Mouse (Mus musculus) large intestine, adult 2 months (tissue): ENCODE results near the gene Klhl30. TPM values are rescaled to one million over a fixed set of nuclear protein-coding genes. Genes with fewer than 3 reads are reported as not detected.

Experiments
- DNase-seq: peaks from one replicate; pipeline ENCODE4 v3.0.0-alpha.2; 2012; ENCODE audit warnings: low read depth, low spot score
- WGBS: fragments of 180-500 bp; shearing (Covaris S2); methylation state at CpG from one replicate; pipeline ENCODE4 v1.1.7; 2018; 5-methylcytosine and 5-hydroxymethylcytosine counted together
- polyA plus RNA-seq: library from polyadenylated mRNA; depleted of rRNA; stranded (reverse); fragments of >200 nt; gene quantifications from 2 replicates; pipeline ENCODE4 v1.2.3, GENCODE M21; 2012

Gene Klhl30
- polyA plus RNA-seq, 1 experiment, result 2.3 TPM

- no peak for DNase-seq
- 60% methylated on average over 5 of the region's 5 CpGs for WGBS
Observed at GRCm38 (mm10) chr1:91362113-91362512, 11.3 kb downstream of the Klhl30 start.

GRCm38 (mm10) chr1:91364822-91365644 is 14.2 kb downstream of the Klhl30 start:
- no peak for DNase-seq
- 94% methylated on average over 16 of the region's 16 CpGs for WGBS

- no peak for DNase-seq
Observed at GRCm38 (mm10) chr1:91365816-91366214, 15.0 kb downstream of the Klhl30 start.

GRCm38 (mm10) chr1:91366215-91367108 is 15.6 kb downstream of the Klhl30 start, which contains the start of gene Erfe:
TSS of gene Erfe (plus strand) at chr1:91366430.
- DNase-seq, result no peak
- 1% methylated on average over 68 of the region's 68 CpGs for WGBS

More at GRCm38 (mm10) chr1:91365816-91366214, 15.0 kb downstream of the Klhl30 start:
- 41% methylated on average over 8 of the region's 8 CpGs for WGBS

GRCm38 (mm10) chr1:91367295-91367694 is 16.5 kb downstream of the Klhl30 start:
- WGBS, result 84% methylated on average over 3 of the region's 3 CpGs
- DNase-seq, result no peak

GRCm38 (mm10) chr1:91369408-91369807 is 18.6 kb downstream of the Klhl30 start:
- 22% methylated on average over 4 of the region's 4 CpGs for WGBS
- peak; percentile 75 for DNase-seq

- no peak for DNase-seq
- WGBS, result 42% methylated on average over 23 of the region's 23 CpGs
Observed at GRCm38 (mm10) chr1:91370055-91370454, 19.2 kb downstream of the Klhl30 start.

GRCm38 (mm10) chr1:91373414-91373835 is 22.6 kb downstream of the Klhl30 start:
- no peak for DNase-seq
- WGBS, result 77% methylated on average over 6 of the region's 6 CpGs

- 30% methylated on average over 7 of the region's 7 CpGs for WGBS
- no peak for DNase-seq
Observed at GRCm38 (mm10) chr1:91380453-91381090, 29.8 kb downstream of the Klhl30 start.

GRCm38 (mm10) chr1:91381091-91381471 is 30.3 kb downstream of the Klhl30 start:
- DNase-seq, result no peak
- WGBS, result 86% methylated on average over 4 of the region's 4 CpGs

- no peak for DNase-seq
- WGBS, result 45% methylated on average over 5 of the region's 5 CpGs
Observed at GRCm38 (mm10) chr1:91390369-91390768, 39.6 kb downstream of the Klhl30 start.

GRCm38 (mm10) chr1:91397927-91398259 is 47.1 kb downstream of the Klhl30 start:
- no peak for DNase-seq
- under 1% methylated on average over 12 of the region's 12 CpGs for WGBS

- under 1% methylated on average over 88 of the region's 91 CpGs for WGBS
Observed at GRCm38 (mm10) chr1:91398260-91399062, 47.6 kb downstream of the Klhl30 start, which contains the start of gene Ilkap. TSS of gene Ilkap (minus strand) at chr1:91398815.

GRCm38 (mm10) chr1:91404976-91405375 is 54.2 kb downstream of the Klhl30 start:
- no peak for DNase-seq

More at GRCm38 (mm10) chr1:91398260-91399062, 47.6 kb downstream of the Klhl30 start, which contains the start of gene Ilkap:
- no peak for DNase-seq

GRCm38 (mm10) chr1:91405406-91406169 is 54.8 kb downstream of the Klhl30 start:
- no peak for DNase-seq
- 56% methylated on average over 23 of the region's 23 CpGs for WGBS

More at GRCm38 (mm10) chr1:91404976-91405375, 54.2 kb downstream of the Klhl30 start:
- 24% methylated on average over 1 of the region's 1 CpGs for WGBS

- no peak for DNase-seq
- WGBS, result 93% methylated on average over 4 of the region's 4 CpGs
Observed at GRCm38 (mm10) chr1:91407819-91408218, 57.0 kb downstream of the Klhl30 start.

GRCm38 (mm10) chr1:91411631-91412285 is 60.9 kb downstream of the Klhl30 start:
- 66% methylated on average over 8 of the region's 8 CpGs for WGBS

More at GRCm38 (mm10) chr1:91411631-91412285, 60.9 kb downstream of the Klhl30 start:
- DNase-seq, result no peak
